Mouse (Mus musculus) heart, postnatal 0 days (tissue): ENCODE results near the gene Tnip3.

Experiments used
- CTCF ChIP-seq: IDR thresholded peaks from 2 replicates; pipeline ENCODE4 v1.5.1; 2016; ENCODE audit warnings: antibody characterized with exemption, control low read depth, low read depth
- EP300 ChIP-seq: IDR thresholded peaks from 2 replicates; pipeline ENCODE4 v1.6.1; 2016; ENCODE audit warnings: antibody characterized with exemption, low read depth

DNA sequence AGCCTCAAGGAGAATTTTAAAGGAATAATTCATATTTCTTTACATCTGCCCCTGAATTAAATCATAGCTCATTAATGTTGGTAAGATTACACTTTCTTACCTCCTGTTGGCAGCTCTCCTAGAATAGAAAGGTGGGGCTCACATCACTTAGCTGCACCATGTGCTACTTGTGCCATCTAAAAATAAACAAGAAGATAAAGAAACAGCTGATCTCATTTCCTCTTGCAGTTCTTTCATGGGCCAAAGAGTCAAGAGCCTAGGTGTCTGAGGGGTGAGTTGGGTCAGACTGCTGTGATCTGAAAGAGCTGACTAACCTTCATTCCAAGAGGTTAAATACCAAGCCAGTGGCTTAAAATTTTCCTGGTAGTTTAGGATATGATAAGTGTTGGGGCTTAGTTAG, 86.7 kb downstream of the Tnip3 start:
- TF ChIP-seq CTCF (no peak), EP300 (peak; percentile 78; the same call in 1 of the 2 replicates)
